Mouse (Mus musculus): ENCODE data around the gene Cd79a. TPM values are rescaled to one million over a fixed set of nuclear protein-coding genes. Genes with fewer than 3 reads are reported as not detected.

The Cd79a gene
- 1.3 and 1.5 TPM in 2 replicates for total RNA-seq (2012; rRNA removed)

- Histone ChIP-seq H3K4me1 (ENCODE audit: control insufficient read depth in 2 of 2, insufficient read depth in 2 of 2, low read length in 2 of 2, poor library complexity in 1 of 2) (peaks cover 0 to 19% of the 10 kb centered on the region in 2 experiments; a peak in 2 of 4 replicates), H3K4me3 (ENCODE audit: insufficient read depth in 1 of 2, low read depth in 1 of 2, low read length in 2 of 2, poor library complexity in 1 of 2, severe bottlenecking in 1 of 2) (peak within 1 kb of the TSS in 1 of 2 experiments; percentile 21; a peak in 1 of 4 replicates), H3K36me3 (ENCODE audit: control insufficient read depth, insufficient read depth, low read length, poor library complexity, severe bottlenecking) (no peaks in the 10 kb centered on the region), H3K9ac (ENCODE audit: insufficient read depth, low read depth, low read length, poor library complexity, severe bottlenecking) (no peak within 1 kb of the TSS), H3K27ac (ENCODE audit: insufficient read depth, low read depth, low read length, poor library complexity, severe bottlenecking) (no peak within 1 kb of the TSS), H3K9me3 (ENCODE audit: control insufficient read depth, insufficient read depth, low read depth, low read length) (no peaks in the 10 kb centered on the region)
- TF ChIP-seq ZNF384 (IDR thresholded peaks at IDR 0.05; ENCODE audit: low read depth, low read length): no peak
- TF ChIP-seq CHD2 (IDR thresholded peaks at IDR 0.05; ENCODE audit: low read depth, low read length): no peak
- TF ChIP-seq HCFC1 (IDR thresholded peaks at IDR 0.05; ENCODE audit: borderline replicate concordance, insufficient read depth, low read length): no peak
- no peak for TF ChIP-seq MAFK (IDR thresholded peaks at IDR 0.05; ENCODE audit: insufficient read depth, low read depth, low read length)
- TF ChIP-seq ZC3H11A (IDR thresholded peaks at IDR 0.05; ENCODE audit: borderline replicate concordance, low read depth, low read length): no peak
- DNase-seq (ENCODE audit: low read depth, low spot score): no peak
- in situ Hi-C loops (cut with MboI; ENCODE audit: low sequenced_read_pairs in 2 of 2, unreplicated experiment in 2 of 2): no loop called here
These were observed at the start of gene Cd79a for GRCm38 (mm10) chr7:24897224-24897623. Gene Cd79a, plus strand, starts transcription at chr7:24897381.

GRCm38 (mm10) chr7:24850162-24850561, 47.0 kb upstream of the Cd79a start:
- DNase-seq (ENCODE audit: low read depth, low spot score): no peak
- Histone ChIP-seq H3K9me3 (ENCODE audit: control insufficient read depth, insufficient read depth, low read depth, low read length) (no peaks in the 10 kb centered on the region), H3K27ac (ENCODE audit: insufficient read depth, low read depth, low read length, poor library complexity, severe bottlenecking) (peak overlapping the region; percentile 32; the same call in 1 of the 2 replicates), H3K9ac (ENCODE audit: insufficient read depth, low read depth, low read length, poor library complexity, severe bottlenecking) (peak overlapping the region; percentile 0; the same call in 1 of the 2 replicates), H3K4me1 (ENCODE audit: control insufficient read depth in 2 of 2, insufficient read depth in 2 of 2, low read length in 2 of 2, poor library complexity in 1 of 2) (peaks cover 16 to 23% of the 10 kb centered on the region in 2 experiments; a peak in 3 of 4 replicates), H3K4me3 (ENCODE audit: insufficient read depth in 1 of 2, low read depth in 1 of 2, low read length in 2 of 2, poor library complexity in 1 of 2, severe bottlenecking in 1 of 2) (peak overlapping the region in 1 of 2 experiments; percentile 2; a peak in 1 of 4 replicates), H3K36me3 (ENCODE audit: control insufficient read depth, insufficient read depth, low read length, poor library complexity, severe bottlenecking) (no peaks in the 10 kb centered on the region)
- no peak for TF ChIP-seq CHD2 (IDR thresholded peaks at IDR 0.05; ENCODE audit: low read depth, low read length)
- TF ChIP-seq MAFK (IDR thresholded peaks at IDR 0.05; ENCODE audit: insufficient read depth, low read depth, low read length): no peak
- no peak for TF ChIP-seq HCFC1 (IDR thresholded peaks at IDR 0.05; ENCODE audit: borderline replicate concordance, insufficient read depth, low read length)
- TF ChIP-seq ZNF384 (IDR thresholded peaks at IDR 0.05; ENCODE audit: low read depth, low read length): no peak
- TF ChIP-seq ZC3H11A (IDR thresholded peaks at IDR 0.05; ENCODE audit: borderline replicate concordance, low read depth, low read length): no peak
- in situ Hi-C loops (cut with MboI; ENCODE audit: low sequenced_read_pairs in 2 of 2, unreplicated experiment in 2 of 2): no loop called here

- no peaks in the 10 kb centered on the region for H3K9me3 ChIP-seq (ENCODE audit: control insufficient read depth, insufficient read depth, low read depth, low read length)
- H3K4me3 ChIP-seq (ENCODE audit: insufficient read depth in 1 of 2, low read depth in 1 of 2, low read length in 2 of 2, poor library complexity in 1 of 2, severe bottlenecking in 1 of 2): peak overlapping the region; percentile 35 to 45
- peak overlapping the region; percentile 82 for H3K9ac ChIP-seq (ENCODE audit: insufficient read depth, low read depth, low read length, poor library complexity, severe bottlenecking)
- no peak for TF ChIP-seq ZC3H11A (IDR thresholded peaks at IDR 0.05; ENCODE audit: borderline replicate concordance, low read depth, low read length)
- TF ChIP-seq ZNF384 (IDR thresholded peaks at IDR 0.05; ENCODE audit: low read depth, low read length): peak; percentile 62; the same call in 1 of the 2 replicates
- peak; percentile 95 for TF ChIP-seq MAFK (IDR thresholded peaks at IDR 0.05; ENCODE audit: insufficient read depth, low read depth, low read length)
- H3K27ac ChIP-seq (ENCODE audit: insufficient read depth, low read depth, low read length, poor library complexity, severe bottlenecking): peak overlapping the region; percentile 95
- in situ Hi-C loops (cut with MboI; ENCODE audit: low sequenced_read_pairs in 2 of 2, unreplicated experiment in 2 of 2): no loop called here
- H3K4me1 ChIP-seq (ENCODE audit: control insufficient read depth in 2 of 2, insufficient read depth in 2 of 2, low read length in 2 of 2, poor library complexity in 1 of 2): peaks cover 16 to 23% of the 10 kb centered on the region in 2 experiments; a peak in 3 of 4 replicates
- peak; percentile 75 for DNase-seq (ENCODE audit: low read depth, low spot score)
- H3K36me3 ChIP-seq (ENCODE audit: control insufficient read depth, insufficient read depth, low read length, poor library complexity, severe bottlenecking): no peaks in the 10 kb centered on the region
These were observed 46.3 kb upstream of the Cd79a start for GRCm38 (mm10) chr7:24850899-24851303.

- Histone ChIP-seq H3K36me3 (ENCODE audit: control insufficient read depth, insufficient read depth, low read length, poor library complexity, severe bottlenecking) (no peaks in the 10 kb centered on the region), H3K27ac (ENCODE audit: insufficient read depth, low read depth, low read length, poor library complexity, severe bottlenecking) (peak overlapping the region; percentile 24), H3K9me3 (ENCODE audit: control insufficient read depth, insufficient read depth, low read depth, low read length) (no peaks in the 10 kb centered on the region), H3K4me3 (ENCODE audit: insufficient read depth in 1 of 2, low read depth in 1 of 2, low read length in 2 of 2, poor library complexity in 1 of 2, severe bottlenecking in 1 of 2) (peak overlapping the region in 1 of 2 experiments; percentile 13; a peak in 1 of 4 replicates), H3K9ac (ENCODE audit: insufficient read depth, low read depth, low read length, poor library complexity, severe bottlenecking) (peak overlapping the region; percentile 55), H3K4me1 (ENCODE audit: control insufficient read depth in 2 of 2, insufficient read depth in 2 of 2, low read length in 2 of 2, poor library complexity in 1 of 2) (peaks cover 16 to 26% of the 10 kb centered on the region in 2 experiments)
- in situ Hi-C loops (cut with MboI; ENCODE audit: low sequenced_read_pairs in 2 of 2, unreplicated experiment in 2 of 2): no loop called here
- DNase-seq (ENCODE audit: low read depth, low spot score): no peak
- TF ChIP-seq MAFK (IDR thresholded peaks at IDR 0.05; ENCODE audit: insufficient read depth, low read depth, low read length) (no peak), HCFC1 (IDR thresholded peaks at IDR 0.05; ENCODE audit: borderline replicate concordance, insufficient read depth, low read length) (no peak), ZNF384 (IDR thresholded peaks at IDR 0.05; ENCODE audit: low read depth, low read length) (no peak)
These were observed 45.4 kb upstream of the Cd79a start for GRCm38 (mm10) chr7:24851596-24852325.

Data from ES-E14 (cell line).